Comparison of ENCODE assay signal across 29 mouse cellular contexts in genomic region chr3:78736111-78736510, GRCm38 (mm10).
A peak's percentile ranks its signal among the peaks of the same experiment; 100 is the strongest.
DNase-seq lines count a peak whose midpoint lies in the region; ATAC-seq and TF ChIP-seq lines count a peak whose summit lies in the region.
"Had no signal": no experiment of that assay in that cellular context is flagged by ENCODE, and none has a peak within 500 bp of the region (broad histone marks: within the 10 kb centered on the region; RNA-seq: fewer than 3 reads in every experiment).

No protein-coding gene starts in this region.

- H3K9ac ChIP-seq in hindbrain, postnatal 0 days (replicated peaks; ENCODE audit: low read length): no peak overlapping the region
- no peak overlapping the region for H3K9ac ChIP-seq in midbrain, postnatal 0 days (replicated peaks; ENCODE audit: low read length, poor library complexity, severe bottlenecking)
- H3K9ac ChIP-seq: embryonic facial prominence, embryonic 13.5 days; forebrain, embryonic 13.5 days; heart, embryonic 13.5 days; hindbrain, embryonic 12.5 days; hindbrain, embryonic 15.5 days; intestine, embryonic 15.5 days had no signal

- H3K4me2 ChIP-seq in hindbrain, postnatal 0 days (ENCODE audit: low read depth, low read length): no peak overlapping the region
- H3K4me2 ChIP-seq in midbrain, postnatal 0 days (ENCODE audit: low read depth, low read length, poor library complexity, severe bottlenecking): no peak overlapping the region
- H3K4me2 ChIP-seq: embryonic facial prominence, embryonic 13.5 days; forebrain, embryonic 13.5 days; heart, embryonic 13.5 days; hindbrain, embryonic 12.5 days; hindbrain, embryonic 15.5 days; intestine, embryonic 15.5 days had no signal

- no peaks in the 10 kb centered on the region for H3K27me3 ChIP-seq in hindbrain, postnatal 0 days (ENCODE audit: insufficient read depth, low read length)
- H3K27me3 ChIP-seq in hindbrain, embryonic 10.5 days (ENCODE audit: insufficient read depth, poor library complexity, severe bottlenecking): no peaks in the 10 kb centered on the region
- H3K27me3 ChIP-seq in midbrain, postnatal 0 days (ENCODE audit: insufficient read depth, low read length): no peaks in the 10 kb centered on the region
- H3K27me3 ChIP-seq in midbrain, embryonic 10.5 days (ENCODE audit: low read depth, poor library complexity, severe bottlenecking): no peaks in the 10 kb centered on the region
- no peaks in the 10 kb centered on the region for H3K27me3 ChIP-seq in forebrain, embryonic 10.5 days (ENCODE audit: poor library complexity, severe bottlenecking)
- H3K27me3 ChIP-seq: embryonic facial prominence, embryonic 13.5 days; forebrain, embryonic 13.5 days; heart, embryonic 13.5 days; hindbrain, embryonic 12.5 days; hindbrain, embryonic 15.5 days; intestine, embryonic 15.5 days had no signal

- TF ChIP-seq CTCF in hindbrain, postnatal 0 days (IDR thresholded peaks at IDR 0.05; ENCODE audit: low read depth): no peak
- TF ChIP-seq CTCF in midbrain, postnatal 0 days (IDR thresholded peaks at IDR 0.05): no peak
- TF ChIP-seq CTCF in brain, embryonic 14.5 days (IDR thresholded peaks at IDR 0.05; ENCODE audit: borderline replicate concordance, extremely low read depth, insufficient read depth, insufficient read length): no peak

- no peaks in the 10 kb centered on the region for H3K4me1 ChIP-seq in hindbrain, postnatal 0 days (ENCODE audit: insufficient read depth, low read length)
- H3K4me1 ChIP-seq in hindbrain, embryonic 10.5 days (replicated peaks): no peaks in the 10 kb centered on the region
- H3K4me1 ChIP-seq in midbrain, postnatal 0 days (ENCODE audit: insufficient read depth, low read length): no peaks in the 10 kb centered on the region
- no peaks in the 10 kb centered on the region for H3K4me1 ChIP-seq in midbrain, embryonic 10.5 days
- H3K4me1 ChIP-seq in forebrain, embryonic 10.5 days: no peaks in the 10 kb centered on the region
- H3K4me1 ChIP-seq: embryonic facial prominence, embryonic 10.5 days; embryonic facial prominence, embryonic 13.5 days; forebrain, embryonic 13.5 days; heart, embryonic 10.5 days; heart, embryonic 13.5 days; hindbrain, embryonic 12.5 days; hindbrain, embryonic 15.5 days; intestine, embryonic 15.5 days had no signal

- DNase-seq in hindbrain, postnatal 0 days (ENCODE audit: low spot score): peak; percentile 48
- no peak for DNase-seq in hindbrain, embryonic 10.5 days (ENCODE audit: low spot score)
- peak; percentile 45 for DNase-seq in midbrain, postnatal 0 days (ENCODE audit: low spot score)
- DNase-seq in midbrain, embryonic 10.5 days (ENCODE audit: low spot score): no peak
- peak; percentile 19 for DNase-seq in brain, embryonic 14.5 days (ENCODE audit: low read depth)
- DNase-seq in forebrain, embryonic 10.5 days (ENCODE audit: extremely low spot score, low spot score): no peak
- DNase-seq: adrenal gland, adult 8-10 months; adrenal gland, postnatal 25 days; cerebellum, adult 11-12 months; cerebellum, adult 9-10 months; cerebellum, postnatal 36 days; embryo, embryonic 11 days; gastrocnemius, postnatal 10 days; gastrocnemius, postnatal 36 days; heart, adult 2 months; heart, postnatal 14 days; heart, postnatal 4 days had no signal

- H3K4me3 ChIP-seq in hindbrain, postnatal 0 days (ENCODE audit: low read length): no peak overlapping the region
- no peak overlapping the region for H3K4me3 ChIP-seq in hindbrain, embryonic 10.5 days
- no peak overlapping the region for H3K4me3 ChIP-seq in midbrain, postnatal 0 days (ENCODE audit: low read depth, low read length)
- H3K4me3 ChIP-seq in midbrain, embryonic 10.5 days: no peak overlapping the region
- no peak overlapping the region for H3K4me3 ChIP-seq in forebrain, embryonic 10.5 days
- H3K4me3 ChIP-seq: embryonic facial prominence, embryonic 10.5 days; embryonic facial prominence, embryonic 13.5 days; erythroblast, embryonic 14.5 days; forebrain, embryonic 13.5 days; heart, adult 2 months; heart, embryonic 10.5 days; heart, embryonic 13.5 days; hindbrain, embryonic 12.5 days; hindbrain, embryonic 15.5 days; intestine, embryonic 15.5 days had no signal

- no peak overlapping the region for H3K27ac ChIP-seq in hindbrain, postnatal 0 days
- H3K27ac ChIP-seq in hindbrain, embryonic 10.5 days: no peak overlapping the region
- H3K27ac ChIP-seq in midbrain, postnatal 0 days (ENCODE audit: low read depth, low read length): no peak overlapping the region
- no peak overlapping the region for H3K27ac ChIP-seq in midbrain, embryonic 10.5 days (replicated peaks)
- no peak overlapping the region for H3K27ac ChIP-seq in forebrain, embryonic 10.5 days
- H3K27ac ChIP-seq: embryonic facial prominence, embryonic 10.5 days; embryonic facial prominence, embryonic 13.5 days; forebrain, embryonic 13.5 days; heart, adult 2 months; heart, embryonic 10.5 days; heart, embryonic 13.5 days; hindbrain, embryonic 12.5 days; hindbrain, embryonic 15.5 days; intestine, embryonic 15.5 days had no signal

- TF ChIP-seq POLR2A in brain, embryonic 14.5 days (IDR thresholded peaks at IDR 0.05; ENCODE audit: borderline replicate concordance, extremely low read depth, insufficient read depth, insufficient read length, poor library complexity, severe bottlenecking): no peak

- ATAC-seq in hindbrain, postnatal 0 days: 0 out of 2 replicates have a peak, but pooled peaks have one; percentile 45
- no peak for ATAC-seq in midbrain, postnatal 0 days (ENCODE audit: low FRiP score)
- ATAC-seq: activated CD4-positive, CD25-positive, alpha-beta regulatory T cell, adult 4 months; CD4-positive, CD25-positive, alpha-beta regulatory T cell, adult 4 months; forebrain, embryonic 13.5 days; forebrain, embryonic 16.5 days; intestine, embryonic 15.5 days had no signal

- no peaks in the 10 kb centered on the region for H3K36me3 ChIP-seq in hindbrain, postnatal 0 days (ENCODE audit: insufficient read depth, low read length)
- H3K36me3 ChIP-seq in hindbrain, embryonic 10.5 days: no peaks in the 10 kb centered on the region
- no peaks in the 10 kb centered on the region for H3K36me3 ChIP-seq in midbrain, postnatal 0 days (ENCODE audit: insufficient read depth, low read length)
- no peaks in the 10 kb centered on the region for H3K36me3 ChIP-seq in midbrain, embryonic 10.5 days
- no peaks in the 10 kb centered on the region for H3K36me3 ChIP-seq in forebrain, embryonic 10.5 days (replicated peaks)
- H3K36me3 ChIP-seq: embryonic facial prominence, embryonic 10.5 days; embryonic facial prominence, embryonic 13.5 days; heart, embryonic 10.5 days; heart, embryonic 13.5 days; hindbrain, embryonic 12.5 days; hindbrain, embryonic 15.5 days; intestine, embryonic 15.5 days had no signal

- H3K9me3 ChIP-seq in hindbrain, postnatal 0 days (ENCODE audit: low read length): no peaks in the 10 kb centered on the region
- H3K9me3 ChIP-seq in hindbrain, embryonic 10.5 days: no peaks in the 10 kb centered on the region
- no peaks in the 10 kb centered on the region for H3K9me3 ChIP-seq in midbrain, postnatal 0 days (ENCODE audit: low read length)
- H3K9me3 ChIP-seq in midbrain, embryonic 10.5 days (replicated peaks): no peaks in the 10 kb centered on the region
- no peaks in the 10 kb centered on the region for H3K9me3 ChIP-seq in forebrain, embryonic 10.5 days
- H3K9me3 ChIP-seq: embryonic facial prominence, embryonic 10.5 days; embryonic facial prominence, embryonic 13.5 days; forebrain, embryonic 13.5 days; heart, embryonic 10.5 days; heart, embryonic 13.5 days; hindbrain, embryonic 12.5 days; hindbrain, embryonic 15.5 days; intestine, embryonic 15.5 days had no signal

Comparison
In these comparisons a context has a peak if more than half of its experiments do, and no peak if none do; other contexts are left out.
1. DNase-seq: peak in hindbrain, postnatal 0 days (single experiment), midbrain, postnatal 0 days (single experiment) and brain, embryonic 14.5 days (single experiment); none in hindbrain, embryonic 10.5 days (single experiment), midbrain, embryonic 10.5 days (single experiment) and forebrain, embryonic 10.5 days (single experiment).